ENCODE assay signal across 8 mouse cellular contexts in the genomic region with DNA sequence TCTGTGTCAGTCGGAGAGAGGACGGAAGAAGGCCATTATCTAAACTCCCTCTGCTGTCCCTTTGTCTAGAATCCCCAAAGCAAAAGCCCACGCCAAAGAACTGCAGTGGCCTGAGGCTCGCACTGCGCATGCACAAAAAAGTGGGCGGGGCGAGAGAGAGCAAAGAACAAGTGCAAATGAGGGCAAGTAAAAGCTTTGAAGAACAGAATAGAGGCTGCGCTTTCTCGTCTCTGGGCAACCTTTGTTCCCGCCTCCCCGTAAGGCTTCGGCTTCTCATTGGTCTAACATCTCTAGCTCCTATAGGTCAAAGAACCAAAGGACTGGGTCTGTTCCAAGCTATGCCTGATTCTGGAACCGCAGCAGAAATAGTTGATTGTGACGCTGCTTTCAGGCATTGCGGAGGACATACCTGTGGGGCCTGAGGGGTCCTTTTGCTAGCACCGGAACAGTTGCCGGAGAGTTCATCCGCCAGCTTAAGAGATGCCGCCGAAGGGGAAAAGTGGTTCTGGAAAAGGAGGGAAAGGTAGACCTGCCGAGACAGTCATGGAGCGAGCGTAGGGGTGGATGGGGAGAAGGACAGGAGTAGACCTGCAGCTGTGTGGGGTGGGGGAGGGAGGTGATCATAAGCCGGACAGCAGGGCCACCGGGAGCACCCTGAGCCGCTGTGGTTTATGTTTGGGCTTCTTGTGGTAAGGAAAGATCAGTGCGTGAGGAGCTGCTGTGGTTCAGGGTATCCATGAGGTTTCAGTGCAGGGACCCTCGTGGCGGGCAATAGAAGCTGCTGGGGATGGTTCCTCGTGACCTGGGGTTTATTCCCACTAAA. TPM values are rescaled to one million over a fixed set of nuclear protein-coding genes. Genes with fewer than 3 reads are reported as not detected.
DNase-seq lines count a peak whose midpoint lies in the region; ATAC-seq lines count a peak whose summit lies in the region.

A gene (plus strand): TSS at position 406 of the 823 bp plus-strand sequence.

- peak within 1 kb of the TSS; percentile 80 for H3K9ac ChIP-seq in heart, embryonic 14.5 days (ENCODE audit: low read length)
- peak within 1 kb of the TSS; percentile 80 for H3K9ac ChIP-seq in liver, embryonic 13.5 days
- peak within 1 kb of the TSS; percentile 75 for H3K9ac ChIP-seq in stomach, embryonic 16.5 days (ENCODE audit: low read length)

- H3K4me3 ChIP-seq in heart, embryonic 14.5 days (ENCODE audit: control insufficient read depth in 1 of 2, insufficient read depth in 1 of 2, low read depth in 1 of 2, low read length in 2 of 2): peak within 1 kb of the TSS; percentile 64 to 76
- peak within 1 kb of the TSS; percentile 77 for H3K4me3 ChIP-seq in liver, embryonic 13.5 days (replicated peaks)
- H3K4me3 ChIP-seq in stomach, embryonic 16.5 days (replicated peaks; ENCODE audit: low read length): peak within 1 kb of the TSS; percentile 66

- peak within 1 kb of the TSS in 1 of 2 experiments; percentile 37; a peak in 2 of 4 replicates for H3K27ac ChIP-seq in heart, embryonic 14.5 days (replicated peaks in 1 of 2; ENCODE audit: control insufficient read depth in 1 of 2, insufficient read depth in 1 of 2, low read depth in 2 of 2, low read length in 2 of 2)
- H3K27ac ChIP-seq in liver, embryonic 13.5 days: peak within 1 kb of the TSS; percentile 43
- no peak within 1 kb of the TSS; the same call in 1 of the 2 replicates for H3K27ac ChIP-seq in stomach, embryonic 16.5 days (ENCODE audit: low read length)

- no peaks in the 10 kb centered on the region for H3K9me3 ChIP-seq in heart, embryonic 14.5 days (ENCODE audit: control insufficient read depth, low read length)
- H3K9me3 ChIP-seq in liver, embryonic 13.5 days (replicated peaks): no peaks in the 10 kb centered on the region
- H3K9me3 ChIP-seq in stomach, embryonic 16.5 days (replicated peaks; ENCODE audit: control insufficient read depth, low read length): no peaks in the 10 kb centered on the region

- WGBS in heart, embryonic 14.5 days: 13% methylated on average over 30 of the region's 30 CpGs
- 13% methylated on average over 30 of the region's 30 CpGs for WGBS in liver, embryonic 13.5 days (ENCODE audit: insufficient replicate concordance)
- WGBS in stomach, embryonic 16.5 days: 13% methylated on average over 30 of the region's 30 CpGs

- H3K36me3 ChIP-seq in heart, embryonic 14.5 days (ENCODE audit: control insufficient read depth, insufficient read depth, low read length): peaks cover 18% of the 10 kb centered on the region
- peaks cover 21% of the 10 kb centered on the region for H3K36me3 ChIP-seq in liver, embryonic 13.5 days
- H3K36me3 ChIP-seq in stomach, embryonic 16.5 days (ENCODE audit: control insufficient read depth, insufficient read depth, low read length): no peaks in the 10 kb centered on the region; the same call in 1 of the 2 replicates

- ATAC-seq in CD4-positive, CD25-positive, alpha-beta regulatory T cell, adult 4 months: peak; percentile 99
- peak; percentile 99 for ATAC-seq in heart, embryonic 14.5 days (ENCODE audit: insufficient number of reproducible peaks, insufficient read depth, low FRiP score, low read depth)
- ATAC-seq in liver, embryonic 13.5 days (ENCODE audit: low read depth): peak; percentile 100
- ATAC-seq in stomach, embryonic 16.5 days (ENCODE audit: insufficient read depth, low FRiP score): peak; percentile 99

- no peaks in the 10 kb centered on the region for H3K27me3 ChIP-seq in heart, embryonic 14.5 days (ENCODE audit: control insufficient read depth, insufficient read depth, low read length)
- no peaks in the 10 kb centered on the region; the same call in 1 of the 2 replicates for H3K27me3 ChIP-seq in liver, embryonic 13.5 days
- no peaks in the 10 kb centered on the region; the same call in 1 of the 2 replicates for H3K27me3 ChIP-seq in stomach, embryonic 16.5 days (ENCODE audit: control insufficient read depth, insufficient read depth, low read length)

- peak within 1 kb of the TSS; percentile 69 for H3K4me2 ChIP-seq in heart, embryonic 14.5 days (ENCODE audit: low read length)
- H3K4me2 ChIP-seq in liver, embryonic 13.5 days: peak within 1 kb of the TSS; percentile 67
- peak within 1 kb of the TSS; percentile 56 for H3K4me2 ChIP-seq in stomach, embryonic 16.5 days (ENCODE audit: low read depth, low read length)

- DNase-seq in c-Kit-negative CD71-positive TER-119-positive erythroid progenitor cells, embryonic 14.5 days (ENCODE audit: low read depth, low spot score): peak; percentile 89
- peak; percentile 94 for DNase-seq in fibroblast of lung, adult 2 months (ENCODE audit: low read depth)
- peak; percentile 95 for DNase-seq in kidney, postnatal 14 days
- DNase-seq in liver, embryonic 13.5 days: peak; percentile 88
- peak; percentile 87 for DNase-seq in neural tube, embryonic 10.5 days (ENCODE audit: extremely low spot score, low spot score)

- H3K4me1 ChIP-seq in heart, embryonic 14.5 days (ENCODE audit: control insufficient read depth in 2 of 2, insufficient read depth in 2 of 2, low read length in 2 of 2): peaks cover 0 to 4% of the 10 kb centered on the region in 2 experiments; a peak in 1 of 4 replicates
- peaks cover 15% of the 10 kb centered on the region for H3K4me1 ChIP-seq in liver, embryonic 13.5 days (replicated peaks)
- no peaks in the 10 kb centered on the region for H3K4me1 ChIP-seq in stomach, embryonic 16.5 days (ENCODE audit: control insufficient read depth, insufficient read depth, low read length)

RNA-seq across cellular contexts. Expression of the gene that starts here (rescaled TPM):
- polyA plus RNA-seq in CD4-positive, CD25-positive, alpha-beta regulatory T cell, adult 4 months (2017; shearing (Covaris generic)): 10 to 100 TPM; 17.9 to 60.8 TPM
- 44.1 and 51.2 TPM in 2 replicates for polyA plus RNA-seq in heart, embryonic 14.5 days (2014; fragmentation: Nextera tagmentation; extraction: Ambion mirVana)
- 51.4 and 58.1 TPM in 2 replicates for polyA plus RNA-seq in liver, embryonic 13.5 days (2015; fragmentation: Nextera tagmentation; extraction: Ambion mirVana)
- polyA plus RNA-seq in stomach, embryonic 16.5 days (2015; fragmentation: Nextera tagmentation; extraction: Ambion mirVana): 43.3 and 54.5 TPM in 2 replicates
